Mouse (Mus musculus) gastrocnemius, postnatal 10 days (tissue): ENCODE results near the gene Adam20. TPM values are rescaled to one million over a fixed set of nuclear protein-coding genes. Genes with fewer than 3 reads are reported as not detected.
"Not testable (repeated sequence)": the region's sequence is repeated elsewhere in the genome, so short reads cannot be mapped to it uniquely, and the experiment has no call there.

Source experiments
- DNase-seq: peaks from one replicate; pipeline ENCODE4 v3.0.0; 2021; ENCODE audit warnings: mixed read lengths
- long read RNA-seq, 2 experiments: library from polyadenylated mRNA; stranded (forward); transcript quantifications; one replicate each; pipeline ENCODE4 v2.0.0; 2021
- total RNA-seq, 2 experiments: library from RNA; stranded (reverse); gene quantifications; 2 replicates each; pipeline ENCODE4 v1.2.3; 2021

Gene Adam20
- not detected for total RNA-seq
- long read RNA-seq, experiment 1 = 0 reads
- long read RNA-seq, experiment 2 = 0 reads

DNA sequence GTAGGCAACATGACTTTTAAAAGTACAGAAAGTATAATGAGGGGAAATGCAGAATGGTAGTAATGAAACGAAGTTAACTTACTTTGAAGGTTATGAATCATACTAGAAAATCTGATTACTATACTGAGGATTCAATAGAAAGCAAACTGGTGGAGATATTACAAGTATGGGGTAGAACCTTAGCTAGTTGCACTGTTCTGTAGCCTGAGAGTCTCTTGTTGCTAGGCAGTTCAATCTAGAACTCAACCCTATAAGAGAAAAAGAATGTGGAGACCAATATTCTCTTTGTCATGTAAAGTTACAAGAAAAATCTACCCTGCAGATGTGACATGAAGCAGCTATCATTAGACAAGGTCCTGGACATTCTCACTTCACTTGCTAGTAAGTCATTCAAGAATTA is at the start of gene Adam20:
Gene Adam20, plus strand, starts transcription at position 301 of the 400 bp plus-strand sequence.
- not testable (repeated sequence) for DNase-seq

DNA sequence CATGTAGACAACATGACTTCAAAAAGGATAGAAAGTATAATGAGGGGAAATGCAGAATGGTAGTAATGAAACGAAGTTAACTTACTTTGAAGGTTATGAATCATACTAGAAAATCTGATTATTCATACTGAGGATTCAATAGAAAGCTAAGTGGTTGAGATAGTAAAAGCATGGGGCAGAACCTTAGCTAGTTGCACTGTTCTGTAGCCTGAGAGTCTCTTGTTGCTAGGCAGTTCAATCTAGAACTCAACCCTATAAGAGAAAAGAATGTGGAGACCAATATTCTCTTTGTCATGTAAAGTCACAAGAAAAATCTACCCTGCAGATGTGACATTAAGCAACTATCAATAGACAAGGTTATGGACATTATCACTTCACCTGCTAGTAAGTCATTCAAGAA is 41.2 kb upstream of the Adam20 start, which contains the start of gene Adam25:
Gene Adam25, plus strand, starts transcription at position 301 of the 400 bp plus-strand sequence.
- DNase-seq = not testable (repeated sequence)

DNA sequence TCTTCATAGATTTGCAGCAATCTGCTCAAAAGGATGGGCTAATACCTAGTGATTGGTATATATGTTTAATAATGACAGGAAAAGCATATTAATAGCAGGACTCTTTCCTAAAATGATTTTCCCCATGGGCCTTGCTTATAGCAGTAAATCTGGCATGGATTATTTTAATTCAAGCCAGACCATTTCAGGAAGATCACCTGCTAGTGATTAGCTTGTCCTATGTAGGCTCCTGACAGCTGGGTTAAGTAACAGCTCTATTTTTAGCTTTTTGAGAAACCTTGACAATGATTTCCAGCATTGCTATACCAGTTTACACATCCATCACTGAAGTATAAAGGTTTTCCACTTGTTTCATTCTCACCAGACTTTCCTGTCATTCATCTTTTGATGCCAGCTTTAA is 9.8 kb upstream of the Adam20 start:
- no peak for DNase-seq

DNA sequence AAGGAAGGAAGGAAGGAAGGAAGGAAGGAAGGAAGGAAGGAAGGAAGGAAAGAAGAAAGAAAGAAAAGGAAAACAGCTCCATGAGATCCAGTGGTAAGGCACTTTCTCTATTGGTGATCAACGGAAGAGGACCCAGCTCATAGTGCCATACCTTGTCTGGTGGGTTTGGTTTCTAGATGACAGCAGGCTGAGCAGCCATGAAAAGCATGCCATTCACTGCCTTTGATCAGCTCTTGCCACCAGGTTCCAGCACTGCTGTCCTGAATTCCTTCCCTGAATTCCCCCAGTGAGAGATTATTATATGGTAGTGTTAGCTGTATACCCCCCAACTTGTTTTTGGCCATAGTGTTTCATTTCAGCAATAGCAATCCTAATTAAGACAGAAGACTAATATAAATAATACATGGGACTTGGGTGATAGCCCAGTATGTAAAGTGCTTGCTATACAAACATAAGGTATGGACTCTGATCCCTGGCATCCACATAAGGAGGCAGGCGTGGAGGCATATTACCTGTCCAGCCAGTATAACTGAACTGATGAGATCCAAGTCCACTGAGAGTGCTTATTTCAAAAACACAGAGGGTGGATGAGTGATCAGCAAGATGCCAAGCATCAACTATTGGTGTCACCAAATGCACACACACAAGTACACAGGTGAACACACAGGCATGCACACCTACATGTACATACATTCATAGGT is 10.5 kb downstream of the Adam20 start:
- no peak for DNase-seq

Other genes with a start within 250 kb of the Adam20 start
- not detected for gene Adam24, start 118.2 kb upstream of the Adam20 start, total RNA-seq
- gene Adam25, start 41.1 kb upstream of the Adam20 start, total RNA-seq = not detected
- not detected for gene Adam39, start 29.7 kb downstream of the Adam20 start, total RNA-seq